Mouse (Mus musculus) ES-CJ7 (cell line): ENCODE data around the gene Gm8882.
"Not testable (repeated sequence)": the region's sequence is repeated elsewhere in the genome, so short reads cannot be mapped to it uniquely, and the experiment has no call there.

ENCODE experiments used
- DNase-seq: peaks from one replicate; pipeline ENCODE4 v3.0.0; 2011; ENCODE audit warnings: low read depth, low spot score

Gene Gm8882

GRCm38 (mm10) chr6:132364034-132364433 is at the start of gene Gm8882:
Gene Gm8882 (minus strand): TSS chr6:132364134.
- not testable (repeated sequence) for DNase-seq

GRCm38 (mm10) chr6:132314657-132315056 is 49.3 kb downstream of the Gm8882 start, which contains the start of gene Prpmp5:
Gene Prpmp5 (minus strand): TSS chr6:132314757.
- not testable (repeated sequence) for DNase-seq
